Mouse (Mus musculus): ENCODE measurements at regions not wholly inside any gene's neighbourhood (a gene's known extent, or its start where the extent isn't known, plus 50 kb on each side); places are given as distances from the start of the nearest gene placed in this dataset.

DNA sequence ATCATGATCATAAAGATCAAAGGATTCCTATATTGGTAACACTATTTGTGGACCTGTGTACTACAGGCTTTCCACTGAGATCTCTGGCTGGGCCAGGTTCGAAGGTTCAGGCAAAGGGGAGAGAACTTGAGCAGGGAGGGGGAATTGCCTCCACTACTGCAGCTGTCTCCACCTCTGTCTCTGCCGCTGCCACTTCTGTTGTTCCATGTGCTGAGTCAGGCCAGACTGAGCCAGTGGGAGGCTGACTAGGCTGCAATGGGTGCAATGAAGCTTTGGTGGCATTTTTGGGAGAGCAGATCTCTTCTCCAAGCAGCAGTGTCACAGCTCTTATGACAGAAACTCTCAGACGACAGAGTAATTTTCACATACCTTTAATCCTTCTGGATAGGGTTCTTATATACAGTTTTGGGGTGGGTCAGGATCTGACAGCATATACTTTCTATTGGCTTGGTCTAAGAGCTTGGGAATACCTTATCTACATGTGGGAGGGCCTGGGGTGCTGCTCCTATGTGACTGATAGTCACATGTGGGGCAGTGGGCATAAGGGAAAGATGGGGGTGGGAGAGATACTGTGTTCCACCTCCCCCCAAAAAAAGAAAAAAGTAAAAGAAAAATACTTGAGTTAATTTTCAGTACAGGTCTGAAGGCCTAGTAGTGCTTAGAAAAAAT lies 281.5 kb upstream of the Xrcc4 start:
- no peak overlapping the region for H3K4me2 ChIP-seq (ENCODE audit: low read length)
- no peak overlapping the region for H3K9ac ChIP-seq (replicated peaks; ENCODE audit: low read depth, low read length)
- ATAC-seq, result no peak
- 75% methylated on average over 3 of the region's 3 CpGs for WGBS
- no peaks in the 10 kb centered on the region for H3K36me3 ChIP-seq (ENCODE audit: control insufficient read depth, insufficient read depth)
- H3K9me3 ChIP-seq (ENCODE audit: control insufficient read depth, low read length), result no peaks in the 10 kb centered on the region
- no peaks in the 10 kb centered on the region for H3K4me1 ChIP-seq (replicated peaks; ENCODE audit: control insufficient read depth, insufficient read depth, low read length)
- H3K27ac ChIP-seq (ENCODE audit: low read length), result no peak overlapping the region
- H3K4me3 ChIP-seq (replicated peaks; ENCODE audit: low read length), result no peak overlapping the region
- H3K27me3 ChIP-seq (replicated peaks; ENCODE audit: control insufficient read depth, insufficient read depth, low read length), result no peaks in the 10 kb centered on the region

DNA sequence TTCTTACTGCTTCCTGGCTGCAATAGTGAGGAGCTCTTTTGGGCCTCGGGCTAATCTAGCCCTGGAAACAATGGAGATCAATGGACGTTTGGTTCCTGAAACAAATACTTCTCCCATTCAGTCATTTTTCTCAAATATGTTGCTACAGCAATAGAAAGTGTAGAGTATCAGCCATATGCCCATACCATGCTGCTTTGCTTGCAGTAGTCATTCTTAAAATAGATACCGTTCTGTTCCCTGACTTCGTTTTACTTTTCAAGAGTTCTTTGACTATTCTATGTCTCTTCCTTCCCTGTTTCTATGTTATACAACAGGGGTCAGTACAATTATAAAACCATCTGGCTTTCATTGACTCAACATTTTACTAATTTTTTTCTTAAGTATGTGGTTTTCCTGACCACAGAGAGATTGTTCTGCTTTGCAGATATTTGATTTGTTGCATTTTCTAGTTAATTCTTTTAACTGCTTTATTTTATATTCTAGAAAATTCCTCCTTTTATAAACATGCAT lies 275.2 kb upstream of the Xrcc4 start:
- H3K27ac ChIP-seq (ENCODE audit: low read length), result no peak overlapping the region
- no peak for ATAC-seq
- no peaks in the 10 kb centered on the region for H3K36me3 ChIP-seq (ENCODE audit: control insufficient read depth, insufficient read depth)
- no peaks in the 10 kb centered on the region for H3K4me1 ChIP-seq (replicated peaks; ENCODE audit: control insufficient read depth, insufficient read depth, low read length)
- H3K9me3 ChIP-seq (ENCODE audit: control insufficient read depth, low read length), result no peaks in the 10 kb centered on the region
- no peak overlapping the region for H3K4me3 ChIP-seq (replicated peaks; ENCODE audit: low read length)
- WGBS, result 71% methylated on average over 4 of the region's 4 CpGs
- H3K9ac ChIP-seq (replicated peaks; ENCODE audit: low read depth, low read length), result no peak overlapping the region
- no peaks in the 10 kb centered on the region for H3K27me3 ChIP-seq (replicated peaks; ENCODE audit: control insufficient read depth, insufficient read depth, low read length)
- H3K4me2 ChIP-seq (ENCODE audit: low read length), result no peak overlapping the region

DNA sequence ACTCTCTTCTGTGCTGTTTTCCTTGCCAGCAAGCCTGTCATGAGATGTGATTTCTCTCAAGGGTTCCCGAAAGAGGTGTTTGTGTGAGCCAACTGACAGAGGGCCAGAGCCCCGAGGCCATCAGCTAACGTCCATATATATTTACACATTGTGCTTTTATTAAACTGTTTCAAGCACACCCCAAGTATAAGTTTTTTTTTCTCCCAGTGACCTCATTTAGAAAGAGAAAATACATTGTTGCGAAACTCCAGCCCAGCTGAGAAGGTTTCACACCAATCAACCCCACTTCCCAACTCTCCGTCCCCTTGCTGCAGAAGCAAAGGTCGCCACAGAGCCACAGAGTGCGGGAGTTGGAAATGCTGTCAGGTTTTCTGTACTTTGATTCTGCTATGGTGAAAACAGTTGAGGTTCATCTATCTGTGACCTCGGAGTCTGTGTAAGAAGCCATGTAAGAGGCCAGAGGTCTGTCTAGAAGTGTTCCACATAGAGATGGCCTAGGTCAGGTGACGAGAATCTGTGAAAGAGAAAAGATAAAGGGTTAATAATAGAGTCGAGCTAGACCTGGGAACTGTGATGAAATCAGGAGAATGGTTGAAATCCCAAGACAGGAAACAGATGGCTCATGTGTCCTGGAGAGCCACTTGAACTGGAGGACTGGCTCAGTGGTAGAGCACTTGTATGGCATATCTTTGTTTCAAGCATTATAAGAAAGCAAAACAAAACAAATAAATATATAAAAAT lies 270.6 kb upstream of the Xrcc4 start:
- Histone ChIP-seq H3K9me3 (ENCODE audit: control insufficient read depth, low read length) (no peaks in the 10 kb centered on the region), H3K4me2 (ENCODE audit: low read length) (no peak overlapping the region), H3K27ac (ENCODE audit: low read length) (no peak overlapping the region), H3K27me3 (replicated peaks; ENCODE audit: control insufficient read depth, insufficient read depth, low read length) (no peaks in the 10 kb centered on the region), H3K4me3 (replicated peaks; ENCODE audit: low read length) (no peak overlapping the region), H3K9ac (replicated peaks; ENCODE audit: low read depth, low read length) (no peak overlapping the region), H3K36me3 (ENCODE audit: control insufficient read depth, insufficient read depth) (no peaks in the 10 kb centered on the region), H3K4me1 (replicated peaks; ENCODE audit: control insufficient read depth, insufficient read depth, low read length) (0 out of 2 replicates have a peak, but pooled peaks cover 2% of the 10 kb centered on the region)
- 76% methylated on average over 10 of the region's 10 CpGs for WGBS
- ATAC-seq, result no peak

DNA sequence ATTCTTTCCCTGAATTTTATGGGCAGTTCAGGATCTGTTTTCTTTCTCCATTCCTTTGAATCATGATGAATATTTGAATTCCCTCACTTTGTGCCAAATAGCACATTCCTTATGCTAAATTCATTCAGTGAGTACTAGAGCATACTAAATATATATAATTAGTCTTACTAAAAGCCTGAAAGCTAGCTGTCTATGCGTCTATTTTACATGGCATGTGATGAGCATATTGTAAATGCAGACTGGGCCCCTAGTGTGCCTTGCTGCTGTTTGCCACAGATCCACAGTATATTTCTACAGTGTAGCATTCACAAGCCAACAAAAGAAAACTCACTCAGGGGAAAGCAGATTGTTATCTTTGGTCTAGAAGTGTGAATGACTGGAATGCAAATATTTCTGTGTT lies 268.7 kb upstream of the Xrcc4 start:
- no peaks in the 10 kb centered on the region for H3K9me3 ChIP-seq (ENCODE audit: control insufficient read depth, low read length)
- ATAC-seq, result peak; percentile 95
- H3K4me1 ChIP-seq (replicated peaks; ENCODE audit: control insufficient read depth, insufficient read depth, low read length), result 0 out of 2 replicates have a peak, but pooled peaks cover 2% of the 10 kb centered on the region
- H3K36me3 ChIP-seq (ENCODE audit: control insufficient read depth, insufficient read depth), result no peaks in the 10 kb centered on the region
- H3K27me3 ChIP-seq (replicated peaks; ENCODE audit: control insufficient read depth, insufficient read depth, low read length), result no peaks in the 10 kb centered on the region
- H3K4me2 ChIP-seq (ENCODE audit: low read length), result no peak overlapping the region
- H3K9ac ChIP-seq (replicated peaks; ENCODE audit: low read depth, low read length), result no peak overlapping the region
- 20% methylated on average over 1 of the region's 1 CpGs for WGBS
- H3K4me3 ChIP-seq (replicated peaks; ENCODE audit: low read length), result no peak overlapping the region
- H3K27ac ChIP-seq (ENCODE audit: low read length), result no peak overlapping the region

DNA sequence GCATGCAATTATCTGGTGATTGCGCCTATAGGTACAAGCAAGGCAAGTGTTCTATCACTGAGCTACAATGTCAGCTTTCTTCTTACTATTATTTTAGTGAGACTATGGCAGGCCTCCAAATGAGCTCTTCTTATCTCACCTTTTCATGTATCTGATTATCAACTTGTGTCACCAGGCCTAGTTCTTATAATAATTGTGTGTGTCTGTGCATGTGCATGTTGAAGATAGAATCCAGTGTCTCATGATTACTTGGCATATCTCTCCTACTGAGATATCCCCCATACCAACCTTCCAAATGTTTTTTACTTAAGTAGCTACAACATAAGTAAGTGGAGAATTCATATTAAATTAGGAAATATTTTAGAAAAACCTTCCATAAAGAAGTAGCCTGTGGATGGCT lies 266.2 kb upstream of the Xrcc4 start:
- no peak for ATAC-seq
- H3K4me1 ChIP-seq (replicated peaks; ENCODE audit: control insufficient read depth, insufficient read depth, low read length), result 0 out of 2 replicates have a peak, but pooled peaks cover 2% of the 10 kb centered on the region
- no peak overlapping the region for H3K9ac ChIP-seq (replicated peaks; ENCODE audit: low read depth, low read length)
- 97% methylated on average over 1 of the region's 1 CpGs for WGBS
- H3K4me3 ChIP-seq (replicated peaks; ENCODE audit: low read length), result no peak overlapping the region
- H3K27ac ChIP-seq (ENCODE audit: low read length), result no peak overlapping the region
- no peaks in the 10 kb centered on the region for H3K9me3 ChIP-seq (ENCODE audit: control insufficient read depth, low read length)
- H3K36me3 ChIP-seq (ENCODE audit: control insufficient read depth, insufficient read depth), result no peaks in the 10 kb centered on the region
- no peaks in the 10 kb centered on the region for H3K27me3 ChIP-seq (replicated peaks; ENCODE audit: control insufficient read depth, insufficient read depth, low read length)
- H3K4me2 ChIP-seq (ENCODE audit: low read length), result no peak overlapping the region

DNA sequence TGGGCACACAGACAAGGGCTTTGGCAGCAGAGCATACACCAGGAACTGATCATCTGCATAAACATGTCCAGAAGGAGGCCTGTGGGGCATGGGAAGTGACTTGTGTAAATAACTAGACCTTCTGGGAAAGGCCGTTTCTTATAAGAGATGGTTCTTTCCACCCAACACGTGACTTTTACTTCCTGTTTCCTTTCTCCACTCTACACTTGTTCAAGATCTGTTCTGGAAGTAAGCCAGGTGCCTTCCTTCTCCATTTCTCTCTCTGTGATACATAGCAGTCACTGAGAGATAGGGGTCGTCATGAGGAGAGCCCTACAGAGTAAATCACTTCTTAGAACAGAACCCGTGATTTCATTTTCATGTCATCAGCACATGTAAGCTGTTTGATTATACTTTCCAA lies 253.4 kb upstream of the Xrcc4 start:
- Histone ChIP-seq H3K4me1 (replicated peaks; ENCODE audit: control insufficient read depth, insufficient read depth, low read length) (no peaks in the 10 kb centered on the region), H3K27ac (ENCODE audit: low read length) (no peak overlapping the region), H3K9me3 (ENCODE audit: control insufficient read depth, low read length) (no peaks in the 10 kb centered on the region), H3K4me2 (ENCODE audit: low read length) (no peak overlapping the region), H3K36me3 (ENCODE audit: control insufficient read depth, insufficient read depth) (no peaks in the 10 kb centered on the region), H3K9ac (replicated peaks; ENCODE audit: low read depth, low read length) (no peak overlapping the region), H3K4me3 (replicated peaks; ENCODE audit: low read length) (no peak overlapping the region), H3K27me3 (replicated peaks; ENCODE audit: control insufficient read depth, insufficient read depth, low read length) (no peaks in the 10 kb centered on the region)
- 87% methylated on average over 4 of the region's 4 CpGs for WGBS
- no peak for ATAC-seq

DNA sequence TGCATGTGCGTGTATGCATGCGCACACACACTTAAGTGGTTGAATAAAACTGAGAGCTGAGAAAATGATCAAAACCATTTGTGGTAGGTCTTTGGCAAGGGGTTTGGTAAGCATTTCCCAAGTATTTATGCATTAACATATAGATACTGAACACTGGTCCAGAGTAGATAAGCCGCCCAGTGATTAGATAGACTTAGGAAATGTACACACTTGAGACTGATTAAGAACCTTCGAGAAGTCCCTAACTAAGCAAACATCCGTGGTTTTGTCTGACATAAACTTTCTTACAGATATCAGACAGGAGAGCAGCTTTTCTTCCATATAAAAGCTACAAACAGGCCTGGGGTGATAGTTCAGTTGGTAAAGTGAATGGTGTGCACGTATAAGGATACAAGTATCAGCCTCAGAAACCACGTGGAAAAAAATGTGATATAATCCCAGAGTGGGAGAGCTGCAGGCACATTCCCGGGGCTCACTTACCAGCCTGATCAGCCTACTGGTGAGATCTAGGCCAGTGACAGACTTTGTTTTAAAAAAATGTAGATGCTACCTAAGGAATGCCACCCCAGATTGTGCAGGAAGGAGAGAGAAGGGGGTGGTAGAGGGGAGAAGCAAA lies 252.3 kb upstream of the Xrcc4 start:
- Histone ChIP-seq H3K36me3 (ENCODE audit: control insufficient read depth, insufficient read depth) (no peaks in the 10 kb centered on the region), H3K9ac (replicated peaks; ENCODE audit: low read depth, low read length) (no peak overlapping the region), H3K4me1 (replicated peaks; ENCODE audit: control insufficient read depth, insufficient read depth, low read length) (no peaks in the 10 kb centered on the region), H3K4me3 (replicated peaks; ENCODE audit: low read length) (no peak overlapping the region), H3K9me3 (ENCODE audit: control insufficient read depth, low read length) (no peaks in the 10 kb centered on the region), H3K27ac (ENCODE audit: low read length) (no peak overlapping the region), H3K4me2 (ENCODE audit: low read length) (no peak overlapping the region), H3K27me3 (replicated peaks; ENCODE audit: control insufficient read depth, insufficient read depth, low read length) (no peaks in the 10 kb centered on the region)
- WGBS, result 73% methylated on average over 8 of the region's 8 CpGs
- ATAC-seq, result no peak

DNA sequence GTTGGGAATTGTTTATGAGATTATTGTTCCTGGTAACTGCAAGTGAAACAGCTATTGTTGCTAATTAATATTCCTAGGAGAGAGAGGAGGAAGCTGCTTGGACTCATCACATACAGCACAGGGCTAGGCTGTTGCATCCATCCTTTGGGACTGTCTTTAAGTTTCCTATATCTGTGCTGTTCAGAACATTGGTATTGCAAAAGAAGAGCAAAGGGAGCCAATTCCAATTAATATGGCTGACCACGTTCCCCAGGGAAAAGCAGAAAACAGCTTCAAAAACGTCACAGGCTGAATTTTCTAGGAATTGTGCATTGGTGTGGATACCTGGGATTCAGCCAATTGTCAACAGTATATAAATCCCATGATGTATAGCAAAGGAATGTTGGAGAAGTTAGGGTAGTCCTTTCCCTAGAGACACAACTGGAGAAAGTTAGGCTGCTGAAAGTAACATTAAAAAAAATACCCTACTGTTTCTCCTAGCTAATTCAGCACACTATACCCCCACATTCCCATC lies 251.3 kb upstream of the Xrcc4 start:
- 52% methylated on average over 2 of the region's 2 CpGs for WGBS

DNA sequence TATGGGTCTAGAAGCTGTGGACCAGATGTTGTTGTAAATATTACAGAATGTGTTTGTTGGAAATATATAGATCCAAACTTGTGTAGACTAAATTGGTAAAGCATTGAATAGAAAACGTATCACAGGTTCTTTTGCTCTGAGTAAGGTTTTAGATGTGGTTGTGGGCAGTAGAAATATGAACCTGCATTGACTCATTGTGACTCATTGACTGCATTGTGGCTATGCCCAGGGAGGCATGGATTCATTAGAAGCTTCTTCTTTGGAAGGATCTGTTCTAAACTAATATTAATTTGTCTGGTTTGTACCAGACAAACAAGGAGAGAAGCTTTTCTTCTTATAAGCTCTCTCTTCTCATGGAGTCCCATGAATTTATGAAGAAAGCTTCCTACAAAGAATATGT lies 248.2 kb upstream of the Xrcc4 start:
- no peak overlapping the region for H3K27ac ChIP-seq (ENCODE audit: low read length)
- H3K9me3 ChIP-seq (ENCODE audit: control insufficient read depth, low read length), result no peaks in the 10 kb centered on the region
- no peaks in the 10 kb centered on the region for H3K36me3 ChIP-seq (ENCODE audit: control insufficient read depth, insufficient read depth)
- no peak overlapping the region for H3K9ac ChIP-seq (replicated peaks; ENCODE audit: low read depth, low read length)
- no peak for ATAC-seq
- no peaks in the 10 kb centered on the region for H3K4me1 ChIP-seq (replicated peaks; ENCODE audit: control insufficient read depth, insufficient read depth, low read length)
- no peak overlapping the region for H3K4me3 ChIP-seq (replicated peaks; ENCODE audit: low read length)
- no peaks in the 10 kb centered on the region for H3K27me3 ChIP-seq (replicated peaks; ENCODE audit: control insufficient read depth, insufficient read depth, low read length)
- 88% methylated on average over 1 of the region's 1 CpGs for WGBS
- no peak overlapping the region for H3K4me2 ChIP-seq (ENCODE audit: low read length)

More for the DNA sequence above, 251.3 kb upstream of the Xrcc4 start:
- H3K4me2 ChIP-seq (ENCODE audit: low read length), result no peak overlapping the region
- ATAC-seq, result no peak
- H3K27ac ChIP-seq (ENCODE audit: low read length), result no peak overlapping the region
- H3K9ac ChIP-seq (replicated peaks; ENCODE audit: low read depth, low read length), result no peak overlapping the region
- H3K27me3 ChIP-seq (replicated peaks; ENCODE audit: control insufficient read depth, insufficient read depth, low read length), result no peaks in the 10 kb centered on the region
- no peaks in the 10 kb centered on the region for H3K9me3 ChIP-seq (ENCODE audit: control insufficient read depth, low read length)
- no peaks in the 10 kb centered on the region for H3K4me1 ChIP-seq (replicated peaks; ENCODE audit: control insufficient read depth, insufficient read depth, low read length)
- no peak overlapping the region for H3K4me3 ChIP-seq (replicated peaks; ENCODE audit: low read length)
- no peaks in the 10 kb centered on the region for H3K36me3 ChIP-seq (ENCODE audit: control insufficient read depth, insufficient read depth)

All from forebrain, embryonic 16.5 days (tissue).